Mouse (Mus musculus): ENCODE data around the gene Hsbp1.

The Hsbp1 gene

DNA sequence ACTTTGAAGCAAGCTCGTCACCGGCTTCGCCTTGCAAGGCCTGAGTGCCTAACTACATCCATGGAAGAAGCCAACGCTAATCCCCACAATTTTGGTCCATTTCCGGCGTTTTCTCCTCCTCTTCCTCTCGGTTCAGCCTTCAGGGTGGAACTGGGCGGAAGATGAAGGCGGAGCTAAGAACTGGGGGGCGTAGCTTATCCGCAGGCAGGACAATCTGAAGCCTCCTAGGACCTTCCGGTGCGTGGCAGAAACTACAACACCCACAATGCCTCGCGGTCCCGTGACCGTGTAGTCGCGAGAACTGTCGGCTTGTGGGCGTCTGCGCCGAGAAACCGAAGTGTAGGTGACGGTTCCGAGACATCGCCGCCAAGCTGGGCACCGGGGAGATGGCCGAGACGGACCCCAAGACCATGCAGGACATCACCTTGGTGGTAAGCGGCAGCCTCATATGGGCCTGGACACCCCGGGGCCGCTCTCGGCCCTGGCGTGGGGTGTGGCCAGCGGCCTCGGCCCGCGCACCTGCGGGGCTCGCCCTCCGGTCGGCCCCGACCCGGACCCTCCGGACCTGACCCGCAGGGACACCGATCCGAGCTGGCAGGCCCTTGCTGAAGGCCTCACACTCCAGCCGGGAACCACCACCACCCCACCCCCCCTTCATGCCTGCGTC is at the start of gene Hsbp1:
Hsbp1 (plus strand) TSS at position 299 of the 667 bp plus-strand sequence.
- peak; percentile 58; the same call in 1 of the 2 replicates for TF ChIP-seq GATA4 (IDR thresholded peaks at IDR 0.05; ENCODE audit: insufficient replicate concordance, low read length)

DNA sequence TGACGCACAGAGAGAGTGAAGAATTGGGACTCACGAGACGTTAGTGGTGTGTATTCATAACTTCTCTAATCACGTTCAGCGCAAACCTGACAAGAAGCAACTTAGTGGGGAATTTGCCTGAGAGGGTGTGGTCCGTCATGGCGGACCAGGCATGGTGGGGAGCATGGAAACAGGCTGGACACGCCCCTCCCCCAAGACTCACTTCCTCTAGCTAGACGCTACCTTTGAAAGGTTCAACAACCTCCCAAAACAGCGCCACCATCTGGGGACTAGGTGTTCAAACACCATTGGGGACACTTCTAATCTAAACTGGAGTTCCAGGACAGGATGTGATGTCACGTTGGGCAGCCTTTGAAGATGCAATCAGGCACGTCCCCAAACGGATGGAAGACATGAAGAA is 48.8 kb upstream of the Hsbp1 start:
- TF ChIP-seq GATA4 (IDR thresholded peaks at IDR 0.05; ENCODE audit: insufficient replicate concordance, low read length), result no peak

DNA sequence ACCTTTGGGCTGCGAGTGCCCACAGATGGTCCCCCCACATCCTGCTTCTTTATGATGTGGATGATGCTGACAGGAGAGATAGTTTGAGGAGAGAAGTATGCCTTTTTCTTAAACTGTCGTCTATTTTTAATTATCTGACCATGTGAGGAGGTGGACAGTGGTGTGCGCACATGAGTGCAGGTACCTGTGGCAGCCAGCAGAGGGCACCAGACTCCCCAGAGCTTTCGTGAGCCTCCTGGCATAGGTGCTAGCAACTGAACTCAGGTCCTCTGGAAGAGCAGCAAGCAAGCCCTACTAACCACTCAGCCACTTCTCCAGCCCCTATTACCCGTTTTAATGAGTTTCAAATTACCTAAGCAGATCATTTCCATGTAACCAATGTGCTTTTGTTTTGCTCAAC is 44.0 kb upstream of the Hsbp1 start:
- TF ChIP-seq GATA4 (IDR thresholded peaks at IDR 0.05; ENCODE audit: insufficient replicate concordance, low read length), result no peak

DNA sequence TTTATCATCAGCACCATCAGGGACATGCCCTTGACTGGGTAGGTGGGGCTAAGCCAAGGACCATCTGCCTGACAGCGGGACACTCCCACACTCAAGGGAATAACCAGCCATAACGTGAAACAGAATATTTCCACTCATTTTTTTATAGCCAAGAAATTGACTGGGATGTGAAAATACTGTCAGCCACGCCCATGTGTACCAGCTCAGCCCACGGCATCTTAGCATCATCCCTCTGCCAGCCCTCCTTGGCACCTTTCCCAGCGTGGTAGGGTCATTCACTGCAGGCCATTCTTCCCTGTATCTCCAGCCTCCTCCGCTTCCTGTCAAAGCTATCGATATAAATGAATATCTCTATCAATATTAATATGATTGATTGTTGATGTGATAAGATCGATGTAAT is 40.1 kb upstream of the Hsbp1 start:
- no peak for TF ChIP-seq GATA4 (IDR thresholded peaks at IDR 0.05; ENCODE audit: insufficient replicate concordance, low read length)

DNA sequence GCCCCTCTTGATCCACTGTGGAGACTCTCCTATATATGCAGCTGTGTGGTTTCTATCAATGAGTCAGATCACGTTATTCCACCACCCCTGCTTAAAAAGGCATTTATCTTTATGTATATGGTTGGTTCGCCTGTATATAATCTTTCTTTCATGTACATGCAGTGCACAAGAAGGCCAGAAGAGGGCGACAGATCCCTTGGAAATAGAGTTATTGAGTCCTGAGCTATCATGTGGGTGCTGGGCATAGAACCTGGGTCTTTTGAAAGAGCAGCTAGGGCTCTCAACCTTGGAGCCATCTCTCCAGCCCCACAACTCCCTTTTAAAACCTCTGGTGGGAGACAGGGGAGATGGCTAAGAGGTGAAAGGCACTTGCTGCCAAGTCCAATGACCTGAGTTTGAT is 32.9 kb upstream of the Hsbp1 start:
- TF ChIP-seq GATA4 (IDR thresholded peaks at IDR 0.05; ENCODE audit: insufficient replicate concordance, low read length), result no peak

DNA sequence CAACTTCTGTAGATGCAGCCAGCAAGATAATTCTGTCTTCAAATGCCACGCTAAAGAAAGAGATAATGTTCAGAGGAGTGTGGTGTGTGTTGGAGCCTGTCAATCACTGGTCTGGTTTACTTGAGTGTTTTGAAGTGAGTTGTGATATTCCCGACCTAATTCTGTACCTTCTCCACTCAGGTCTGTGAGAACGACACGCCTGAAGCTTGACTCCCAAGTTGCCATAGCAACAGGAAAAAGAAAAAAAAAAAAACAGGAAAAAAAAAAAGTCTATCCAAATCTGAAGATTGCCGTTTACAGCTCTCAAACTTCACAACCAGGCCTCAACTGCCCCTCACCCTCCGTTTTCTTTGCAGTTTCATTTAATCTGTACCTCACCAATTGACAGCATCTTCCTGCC is 21.1 kb upstream of the Hsbp1 start:
- TF ChIP-seq GATA4 (IDR thresholded peaks at IDR 0.05; ENCODE audit: insufficient replicate concordance, low read length), result no peak

DNA sequence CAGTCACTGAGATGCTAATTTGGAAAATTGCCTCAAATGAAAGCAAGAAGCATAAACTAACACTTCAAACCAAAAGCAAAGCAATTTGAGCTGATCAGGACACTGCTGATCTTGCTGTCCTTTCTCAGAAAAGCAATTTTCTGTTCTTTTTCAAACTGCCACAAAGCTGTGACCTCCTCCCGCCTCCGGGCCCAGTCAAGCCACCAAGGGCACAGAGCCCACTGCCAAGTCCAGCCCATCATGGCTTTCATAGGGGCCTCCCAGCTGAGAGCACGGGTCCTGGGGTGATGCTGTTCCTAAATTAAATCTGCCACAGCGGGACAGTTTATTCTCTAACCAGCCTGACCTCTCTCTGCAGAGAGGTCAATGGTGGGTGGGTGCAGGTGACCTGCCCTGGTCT is 4.7 kb upstream of the Hsbp1 start:
- TF ChIP-seq GATA4 (IDR thresholded peaks at IDR 0.05; ENCODE audit: insufficient replicate concordance, low read length), result no peak

DNA sequence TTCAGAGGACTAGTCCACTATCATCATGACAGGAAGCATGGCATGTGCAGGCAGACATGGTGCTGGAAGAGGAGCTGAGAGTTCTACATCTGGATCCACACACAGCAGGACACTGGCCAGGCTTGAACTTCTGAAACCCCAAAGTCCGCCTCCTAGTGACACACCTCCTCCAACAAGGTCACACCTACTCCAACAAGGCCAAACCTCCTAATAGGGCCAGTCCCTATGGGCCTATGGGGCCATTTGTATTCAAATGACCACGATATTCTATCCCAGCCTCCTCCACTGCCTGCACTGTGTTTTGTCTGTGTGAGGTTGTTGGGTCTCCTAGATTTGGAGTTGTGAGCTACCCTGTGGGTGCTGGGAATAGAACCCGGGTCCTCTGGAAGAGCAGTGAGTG is 682 bp upstream of the Hsbp1 start:
- no peak for TF ChIP-seq GATA4 (IDR thresholded peaks at IDR 0.05; ENCODE audit: insufficient replicate concordance, low read length)

DNA sequence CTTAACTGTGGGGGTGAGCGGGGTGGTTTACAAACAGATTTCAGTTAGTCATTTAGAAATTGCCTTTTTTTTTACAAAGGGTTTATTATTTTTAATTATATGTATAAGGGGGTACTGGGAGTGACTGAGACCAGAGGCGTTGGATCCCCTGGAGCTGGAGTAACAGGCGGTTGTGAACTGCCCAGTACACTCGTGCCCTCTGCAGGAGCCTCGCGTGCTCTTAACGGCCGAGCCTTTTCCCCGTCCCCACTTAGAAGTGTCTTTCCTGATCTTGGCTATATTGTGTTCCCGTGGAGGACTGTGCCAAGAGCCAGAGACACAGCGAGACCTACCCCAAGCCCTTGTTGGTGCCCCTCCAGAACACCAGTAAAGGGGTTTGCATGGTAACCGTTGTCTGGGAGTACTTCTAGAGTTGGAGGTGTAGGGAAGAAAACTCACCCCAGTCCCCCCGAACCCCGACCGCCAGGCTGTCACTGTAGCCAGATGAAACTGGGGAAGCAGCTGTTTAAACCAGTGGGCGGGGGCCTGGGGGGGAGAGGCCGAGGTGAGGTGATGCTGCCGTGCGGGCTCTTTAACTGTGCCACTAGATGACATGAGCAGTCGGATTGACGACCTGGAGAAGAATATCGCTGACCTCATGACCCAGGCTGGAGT is 868 bp downstream of the Hsbp1 start:
- no peak for TF ChIP-seq GATA4 (IDR thresholded peaks at IDR 0.05; ENCODE audit: insufficient replicate concordance, low read length)

DNA sequence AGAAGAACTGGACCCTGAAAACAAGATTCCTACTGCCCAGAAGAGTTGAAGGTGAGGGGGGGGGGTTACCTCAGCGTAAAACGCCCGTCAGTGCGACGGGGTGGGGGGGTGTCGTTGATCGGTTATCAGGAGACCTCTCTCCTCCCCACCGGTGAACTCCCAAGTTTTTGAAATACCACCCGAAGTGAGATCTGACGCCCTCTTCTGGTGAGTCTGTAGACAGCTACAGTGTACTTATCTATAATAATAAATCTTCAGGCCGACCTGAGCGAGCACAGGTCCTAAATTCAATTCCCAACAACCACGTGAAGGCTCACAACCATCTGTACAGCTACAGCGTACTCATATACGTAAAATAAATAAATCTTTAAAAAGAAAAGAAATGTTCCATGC is 1.4 kb downstream of the Hsbp1 start:
- TF ChIP-seq GATA4 (IDR thresholded peaks at IDR 0.05; ENCODE audit: insufficient replicate concordance, low read length), result no peak

DNA sequence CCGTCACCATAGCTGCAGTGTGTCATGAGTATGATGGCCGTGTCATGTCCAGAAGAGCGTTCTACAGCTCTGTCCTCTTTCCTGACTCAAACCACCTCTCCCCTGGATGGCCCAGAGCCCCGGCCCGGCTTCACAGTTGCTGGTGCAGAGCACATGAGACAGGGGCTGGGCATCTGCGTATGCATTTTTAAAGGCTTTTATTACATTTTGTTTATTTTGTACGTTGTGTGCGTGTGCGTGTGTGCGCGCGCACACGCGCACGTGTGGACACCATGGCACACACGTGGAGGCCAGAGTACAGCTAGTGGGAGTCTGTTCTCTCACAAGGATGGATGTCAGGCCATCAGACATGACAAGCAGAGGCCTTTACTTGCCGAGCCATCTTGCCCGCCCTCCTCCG is 7.4 kb downstream of the Hsbp1 start:
- no peak for TF ChIP-seq GATA4 (IDR thresholded peaks at IDR 0.05; ENCODE audit: insufficient replicate concordance, low read length)

DNA sequence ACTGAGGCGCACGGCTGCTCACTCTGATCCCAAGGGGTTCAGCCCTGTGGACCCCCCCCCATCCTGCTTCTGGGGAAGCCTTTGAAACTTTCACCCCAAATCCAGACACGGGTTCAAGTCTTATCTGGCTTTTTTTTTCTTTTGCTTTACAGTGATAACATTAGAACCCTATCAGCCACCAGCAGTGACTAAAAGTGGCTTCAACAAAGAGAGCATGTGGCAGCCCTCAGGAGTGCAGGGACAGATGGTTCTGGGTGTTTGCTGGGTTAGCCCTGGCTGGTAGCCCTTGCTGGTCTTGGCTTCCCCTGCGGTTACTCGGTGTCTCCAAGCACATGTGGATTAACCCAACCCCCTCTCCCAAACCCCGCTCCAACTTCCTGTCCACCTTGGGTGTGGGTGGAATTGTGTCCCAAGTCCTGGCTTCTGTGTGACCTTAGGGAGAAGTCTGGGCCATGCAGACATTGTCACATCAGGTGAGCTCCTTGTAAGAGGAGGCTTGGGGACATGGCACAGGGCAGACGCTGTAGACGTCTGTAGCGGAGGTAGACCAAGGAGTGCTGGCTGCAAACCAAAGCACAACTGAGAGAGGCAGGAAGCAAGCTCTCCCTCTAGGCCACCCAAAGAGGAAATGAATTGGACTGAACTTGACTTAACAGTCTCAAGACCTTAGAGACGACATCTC is 8.8 kb downstream of the Hsbp1 start:
- TF ChIP-seq GATA4 (IDR thresholded peaks at IDR 0.05; ENCODE audit: insufficient replicate concordance, low read length), result no peak

DNA sequence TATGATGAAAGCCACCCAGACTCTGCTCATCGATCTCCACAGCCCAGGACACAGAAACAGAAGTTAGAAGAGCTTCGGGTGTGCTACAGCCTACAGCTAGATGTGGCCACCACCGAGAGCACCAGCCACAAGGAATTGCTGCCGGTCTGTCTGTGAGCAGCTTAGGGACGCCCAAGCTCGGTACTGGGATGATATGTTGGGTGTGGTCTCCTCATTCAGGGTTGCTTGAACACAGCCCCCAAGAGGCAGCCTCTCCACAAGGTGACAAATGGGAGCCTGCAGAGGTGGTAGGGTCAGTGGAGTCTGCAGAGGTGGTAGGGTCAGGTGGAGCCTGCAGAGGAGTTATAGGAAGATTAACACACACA is 9.4 kb downstream of the Hsbp1 start:
- TF ChIP-seq GATA4 (IDR thresholded peaks at IDR 0.05; ENCODE audit: insufficient replicate concordance, low read length), result no peak

DNA sequence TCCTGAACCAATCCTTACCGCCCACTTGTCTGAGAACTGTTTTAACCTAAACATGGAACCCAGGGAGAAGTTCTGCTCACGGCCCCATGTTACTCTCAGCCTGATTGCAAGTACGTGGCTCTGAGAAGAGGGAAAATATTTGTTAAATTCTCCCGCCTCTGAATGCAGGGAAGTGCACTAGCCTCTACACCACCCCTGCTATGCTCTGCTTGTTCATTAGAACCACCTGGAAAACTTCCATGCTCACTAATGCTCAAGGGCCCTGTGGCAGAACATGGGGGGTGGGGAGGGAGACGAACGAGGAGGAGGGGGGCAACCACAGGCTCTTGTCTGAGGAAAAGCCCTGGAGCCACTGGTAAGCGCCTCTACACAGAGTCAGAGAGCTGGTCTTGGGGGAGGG is 13.9 kb downstream of the Hsbp1 start:
- no peak for TF ChIP-seq GATA4 (IDR thresholded peaks at IDR 0.05; ENCODE audit: insufficient replicate concordance, low read length)

DNA sequence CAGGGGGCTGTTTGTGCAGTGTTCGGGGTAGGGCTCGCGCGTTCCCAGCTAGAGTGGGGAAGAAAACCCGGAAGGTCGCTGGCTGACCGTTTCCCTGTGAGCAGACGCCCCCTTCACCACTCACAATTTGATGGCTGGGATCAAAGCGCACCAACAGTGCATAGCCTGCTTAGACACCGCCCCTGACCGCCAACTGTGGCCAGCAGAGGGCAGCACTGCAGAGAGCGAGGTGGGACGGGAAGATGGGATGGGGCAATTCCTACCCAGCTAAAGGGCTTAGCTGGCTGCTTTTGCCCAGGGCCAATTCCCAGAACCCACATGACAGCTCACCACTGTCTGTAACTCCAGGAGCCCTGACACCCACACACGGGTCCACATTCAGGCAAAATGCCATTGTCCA is 14.5 kb downstream of the Hsbp1 start:
- no peak for TF ChIP-seq GATA4 (IDR thresholded peaks at IDR 0.05; ENCODE audit: insufficient replicate concordance, low read length)

DNA sequence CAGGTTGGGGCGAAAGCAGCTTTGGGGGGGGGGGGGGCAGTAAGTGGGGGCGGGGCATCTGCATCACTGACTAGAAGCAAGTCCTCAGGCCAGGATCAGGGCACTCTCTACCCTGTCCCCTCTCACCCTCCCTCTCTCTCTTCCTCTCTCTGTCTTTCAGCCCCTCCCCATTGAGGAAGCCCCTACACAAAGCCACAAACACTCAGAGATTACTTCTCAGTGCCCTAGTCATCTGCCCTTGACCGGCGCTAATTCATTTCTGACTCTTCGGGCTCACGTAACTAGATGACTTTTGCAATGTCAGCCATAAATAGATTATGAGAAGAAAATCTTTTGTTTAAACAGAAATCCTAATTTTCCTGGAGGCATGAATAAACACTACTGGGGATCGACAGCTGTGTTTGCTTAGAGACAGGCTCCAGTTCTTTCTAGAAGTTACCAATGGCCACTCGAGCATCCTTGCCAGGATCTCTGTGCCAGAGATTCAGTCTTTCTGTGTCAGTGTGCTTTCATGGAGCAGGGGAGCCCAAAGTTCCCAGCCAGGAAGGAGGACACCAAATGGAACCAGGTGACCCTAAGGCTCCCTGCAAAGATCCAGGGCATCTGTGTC is 16.5 kb downstream of the Hsbp1 start:
- no peak for TF ChIP-seq GATA4 (IDR thresholded peaks at IDR 0.05; ENCODE audit: insufficient replicate concordance, low read length)
